Mouse (Mus musculus) urinary bladder, postnatal 25 days (tissue): Measurements from ENCODE around the gene Ip6k2.

Source experiments
- DNase-seq: peaks from one replicate; pipeline ENCODE4 v3.0.0; 2022; ENCODE audit warnings: low spot score

Ip6k2 gene

DNA sequence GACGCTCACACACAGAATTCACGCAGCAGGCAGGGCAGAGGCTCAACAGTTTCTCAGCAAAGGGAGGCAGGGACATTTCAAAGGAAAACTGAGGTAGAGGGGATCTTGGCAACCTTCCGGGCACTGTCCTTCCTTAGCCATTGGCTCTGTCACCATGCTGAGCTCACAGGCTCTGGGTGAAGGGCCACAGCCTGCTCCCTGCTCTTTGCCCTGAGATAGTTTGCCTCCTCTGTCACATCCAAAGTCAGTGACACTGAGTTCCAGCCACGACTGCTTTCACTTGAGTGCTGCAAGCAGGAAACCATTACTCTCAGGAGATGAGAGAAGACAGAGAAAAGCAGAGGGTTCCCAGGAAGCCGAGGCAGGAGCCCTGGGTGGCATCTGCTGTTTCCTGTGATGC lies 36.5 kb downstream of the Ip6k2 start:
- no peak for DNase-seq

DNA sequence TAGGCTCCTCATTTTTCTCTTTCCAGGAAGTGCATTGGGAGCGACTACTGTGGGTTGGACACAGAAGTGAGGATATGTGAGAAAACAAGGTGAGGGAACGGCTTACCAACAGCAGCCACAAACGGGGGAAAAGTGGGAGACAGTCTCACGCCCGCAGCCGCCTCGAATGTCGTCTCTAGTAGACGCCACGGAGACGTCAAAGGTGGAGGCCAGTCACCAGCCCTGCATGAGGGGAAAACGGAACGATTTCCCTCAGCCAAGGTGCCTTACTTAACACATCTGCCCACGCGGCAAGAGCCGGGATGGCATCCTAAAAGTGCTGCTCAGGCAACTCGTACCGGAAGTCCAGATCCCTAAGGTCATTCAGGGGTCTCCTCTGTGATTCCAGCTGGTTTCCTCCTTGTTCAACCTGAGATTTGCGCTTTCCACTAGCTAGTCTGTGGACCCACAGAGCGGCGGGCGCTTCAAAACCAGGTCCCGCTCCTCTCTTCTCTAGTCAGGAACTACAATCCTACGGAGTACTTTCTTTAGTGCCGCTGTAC lies 40.6 kb downstream of the Ip6k2 start:
- DNase-seq = no peak

DNA sequence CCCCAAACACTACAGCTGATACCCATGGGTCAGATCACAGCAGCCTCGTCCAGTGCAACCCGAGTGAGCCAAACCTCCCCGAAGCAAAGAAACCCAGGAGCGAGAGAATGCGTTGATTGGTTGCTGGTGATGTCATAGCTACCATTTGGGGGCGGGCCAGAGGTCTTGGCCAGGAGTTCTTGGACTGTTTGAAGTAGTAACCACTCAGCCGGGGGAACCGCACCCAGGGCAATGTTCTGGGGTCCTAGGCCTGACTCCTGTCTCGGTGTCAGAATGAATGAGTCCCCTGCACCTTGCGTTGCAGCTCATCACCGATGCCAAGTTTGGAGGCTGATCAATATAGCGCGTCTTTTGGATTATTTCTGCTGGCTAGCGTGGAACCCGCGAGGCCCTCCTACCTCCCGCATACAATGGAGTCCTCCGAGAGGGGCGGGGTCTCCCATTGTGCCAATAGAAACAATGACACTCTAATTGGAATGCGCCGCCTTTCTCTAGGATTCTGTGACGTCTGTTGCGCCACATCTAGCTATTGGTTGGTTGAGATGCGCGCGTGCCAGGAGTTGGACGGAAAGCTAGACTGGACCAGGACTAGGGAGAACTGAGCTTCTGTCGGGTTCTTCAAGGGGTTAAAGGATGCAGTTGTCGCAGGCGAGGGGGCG lies 41.3 kb downstream of the Ip6k2 start:
- no peak for DNase-seq

DNA sequence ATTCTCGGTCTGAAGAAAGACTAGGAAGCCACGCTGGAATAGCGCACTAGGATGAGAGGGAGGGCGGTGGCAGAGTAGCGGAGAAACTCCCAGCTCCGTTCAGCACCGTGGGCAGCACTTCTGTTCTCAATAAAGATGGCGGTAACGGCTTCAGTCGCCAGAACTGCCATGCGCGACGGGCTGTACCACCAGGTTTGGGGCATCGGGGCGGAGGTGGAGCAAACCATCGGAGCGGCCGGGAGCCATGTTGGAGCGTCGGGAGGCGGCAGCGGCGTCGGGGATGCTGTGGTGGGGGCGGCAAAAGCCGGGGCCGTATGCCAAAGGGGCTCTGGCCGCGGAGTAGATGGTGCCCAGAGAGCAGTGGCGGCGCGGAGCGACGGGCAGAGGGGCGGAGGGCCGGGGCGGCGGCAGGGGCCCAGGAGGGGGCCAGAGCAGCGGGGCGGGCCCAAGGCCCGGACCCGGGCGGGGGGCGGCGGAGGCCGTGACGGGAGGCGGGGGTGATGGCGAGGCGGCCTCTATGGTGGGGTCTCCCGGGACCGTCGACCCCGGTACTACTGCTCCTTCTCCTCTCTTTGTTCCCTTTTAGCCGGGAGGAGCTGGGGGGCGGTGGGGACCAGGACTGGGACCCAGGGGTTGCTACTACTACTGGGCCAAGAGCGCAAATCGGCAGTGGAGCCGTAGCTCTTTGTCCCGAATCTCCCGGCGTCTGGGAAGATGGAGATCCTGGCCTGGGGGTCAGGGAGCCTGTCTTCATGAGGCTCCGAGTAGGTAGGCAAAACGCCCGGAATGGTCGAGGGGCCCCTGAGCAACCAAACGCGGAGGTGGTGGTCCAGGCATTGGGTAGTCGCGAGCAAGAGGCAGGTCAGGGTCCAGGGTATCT lies 42.5 kb downstream of the Ip6k2 start, which contains the start of gene Celsr3:
Celsr3 (plus strand) TSS at position 501 of the 880 bp plus-strand sequence.
- no peak for DNase-seq

DNA sequence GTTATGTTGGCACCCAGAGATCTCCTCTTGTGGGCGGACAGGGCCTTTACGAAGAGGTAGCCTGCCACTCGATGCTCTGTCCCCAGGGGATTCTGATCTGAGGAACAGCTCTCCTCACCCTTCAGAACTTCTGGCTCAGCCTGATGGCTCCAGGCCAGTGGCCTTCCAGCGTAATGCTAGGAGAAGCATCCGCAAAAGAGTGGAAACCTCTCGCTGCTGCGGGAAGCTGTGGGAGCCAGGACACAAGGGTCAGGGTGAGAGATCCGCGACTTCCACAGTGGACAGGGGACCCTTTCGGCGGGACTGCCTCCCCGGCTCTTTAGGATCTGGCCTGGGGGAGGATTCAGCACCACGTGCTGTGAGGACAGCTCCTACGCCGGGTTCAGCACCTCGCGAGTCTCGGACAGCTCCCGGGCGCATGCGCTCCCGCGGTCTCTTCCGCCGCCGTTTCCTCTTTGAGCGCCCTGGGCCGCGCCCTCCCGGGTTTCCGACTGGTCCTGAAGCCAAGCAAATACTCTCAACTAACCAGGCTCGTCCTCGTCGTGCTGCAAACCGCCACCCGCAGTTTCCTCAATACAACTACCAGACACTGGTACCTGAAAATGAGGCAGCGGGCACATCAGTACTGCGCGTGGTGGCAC lies 43.2 kb downstream of the Ip6k2 start:
- peak; percentile 78 for DNase-seq

DNA sequence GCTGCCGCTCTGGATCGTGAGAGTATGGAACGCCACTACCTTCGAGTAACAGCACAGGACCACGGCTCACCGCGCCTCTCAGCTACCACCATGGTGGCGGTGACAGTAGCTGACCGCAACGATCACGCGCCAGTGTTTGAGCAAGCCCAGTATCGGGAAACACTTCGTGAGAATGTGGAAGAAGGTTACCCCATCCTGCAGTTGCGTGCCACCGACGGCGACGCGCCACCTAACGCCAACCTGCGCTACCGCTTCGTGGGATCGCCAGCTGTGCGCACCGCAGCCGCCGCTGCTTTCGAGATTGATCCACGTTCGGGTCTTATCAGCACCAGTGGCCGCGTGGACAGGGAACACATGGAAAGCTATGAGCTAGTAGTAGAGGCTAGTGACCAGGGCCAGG lies 43.9 kb downstream of the Ip6k2 start:
- no peak for DNase-seq

DNA sequence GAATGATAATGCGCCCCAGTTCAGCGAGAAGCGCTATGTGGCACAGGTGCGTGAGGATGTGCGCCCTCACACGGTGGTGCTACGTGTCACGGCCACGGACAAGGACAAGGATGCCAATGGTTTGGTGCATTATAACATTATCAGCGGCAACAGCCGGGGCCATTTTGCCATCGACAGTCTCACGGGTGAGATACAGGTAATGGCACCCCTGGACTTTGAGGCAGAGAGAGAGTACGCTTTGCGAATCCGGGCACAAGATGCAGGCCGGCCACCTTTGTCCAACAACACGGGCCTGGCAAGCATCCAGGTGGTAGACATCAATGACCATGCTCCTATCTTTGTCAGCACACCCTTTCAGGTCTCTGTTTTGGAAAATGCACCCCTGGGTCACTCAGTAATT lies 44.3 kb downstream of the Ip6k2 start:
- DNase-seq = no peak

DNA sequence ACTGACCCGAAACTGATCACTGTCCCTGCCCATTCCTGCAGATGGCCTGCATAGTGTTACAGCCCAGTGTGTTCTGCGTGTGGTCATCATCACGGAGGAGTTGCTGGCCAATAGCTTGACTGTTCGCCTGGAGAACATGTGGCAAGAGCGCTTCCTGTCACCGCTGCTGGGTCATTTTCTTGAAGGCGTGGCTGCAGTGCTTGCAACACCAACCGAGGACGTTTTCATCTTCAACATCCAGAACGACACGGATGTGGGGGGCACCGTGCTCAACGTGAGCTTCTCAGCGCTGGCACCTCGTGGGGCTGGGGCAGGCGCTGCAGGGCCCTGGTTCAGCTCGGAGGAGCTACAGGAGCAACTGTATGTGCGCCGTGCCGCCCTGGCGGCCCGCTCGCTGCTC lies 48.0 kb downstream of the Ip6k2 start:
- no peak for DNase-seq

DNA sequence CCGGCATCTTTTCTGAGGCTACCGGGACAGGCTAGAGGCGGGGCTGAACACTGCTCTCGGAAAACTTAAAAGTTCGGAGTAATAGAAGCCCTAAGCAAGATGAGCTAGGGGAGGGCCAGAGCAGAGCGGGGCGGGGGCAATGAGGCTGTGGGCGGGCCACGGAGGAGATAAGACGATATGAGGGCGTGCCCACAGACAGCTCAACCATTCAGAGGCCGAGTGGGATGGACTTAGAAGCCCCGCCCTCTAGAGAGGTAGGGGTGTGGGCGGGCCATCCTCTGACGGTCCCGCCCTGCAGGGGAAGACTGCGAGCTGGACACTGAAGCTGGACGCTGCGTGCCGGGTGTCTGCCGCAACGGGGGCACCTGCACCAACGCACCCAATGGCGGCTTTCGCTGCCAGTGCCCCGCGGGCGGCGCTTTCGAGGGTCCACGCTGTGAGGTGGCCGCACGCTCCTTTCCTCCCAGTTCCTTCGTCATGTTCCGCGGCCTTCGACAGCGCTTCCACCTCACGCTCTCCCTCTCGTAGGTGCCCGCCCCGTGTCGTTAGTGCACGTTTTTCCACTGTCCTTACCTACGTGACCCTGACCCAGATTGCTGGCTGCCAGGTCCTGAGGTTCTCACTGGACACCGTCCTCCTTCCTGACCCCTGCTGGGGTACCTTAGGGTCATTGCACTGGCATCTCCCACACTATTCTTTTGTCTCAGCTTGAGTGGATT lies 49.0 kb downstream of the Ip6k2 start:
- peak; percentile 79 for DNase-seq

DNA sequence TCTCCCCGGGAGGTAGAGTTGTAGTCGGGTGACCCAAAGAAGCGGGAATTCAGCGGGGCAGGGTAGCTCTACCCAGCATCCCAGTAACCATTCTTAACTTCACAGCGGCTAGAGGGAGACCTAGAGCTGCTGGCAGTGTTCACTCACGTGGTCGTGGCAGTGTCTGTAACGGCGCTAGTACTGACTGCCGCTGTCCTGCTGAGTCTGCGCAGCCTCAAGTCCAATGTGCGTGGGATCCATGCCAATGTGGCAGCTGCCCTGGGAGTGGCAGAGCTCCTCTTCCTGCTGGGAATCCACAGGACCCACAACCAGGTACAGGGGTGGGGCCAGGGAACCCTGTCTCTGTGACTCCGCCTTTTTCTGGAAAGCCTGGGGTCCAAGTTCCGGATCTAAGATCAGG lies 59.4 kb downstream of the Ip6k2 start:
- no peak for DNase-seq

DNA sequence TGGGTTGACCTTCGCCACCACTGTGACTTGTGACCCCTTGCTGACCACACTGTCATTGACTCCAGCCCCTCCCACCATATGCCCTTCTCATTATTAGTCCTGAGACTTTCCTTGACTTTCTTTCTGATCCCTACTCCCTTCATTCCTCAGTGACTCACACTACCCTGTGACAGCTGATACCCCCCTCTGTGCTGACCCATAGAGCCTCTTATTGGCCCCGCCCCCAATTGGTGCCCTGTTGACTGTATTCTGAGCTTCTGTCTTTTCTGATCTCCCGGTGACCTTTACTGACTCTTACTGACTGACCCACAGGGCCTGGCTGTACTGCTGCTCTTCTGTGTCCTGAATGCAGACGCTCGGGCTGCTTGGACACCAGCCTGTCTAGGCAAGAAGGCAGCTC lies 61.8 kb downstream of the Ip6k2 start:
- no peak for DNase-seq

DNA sequence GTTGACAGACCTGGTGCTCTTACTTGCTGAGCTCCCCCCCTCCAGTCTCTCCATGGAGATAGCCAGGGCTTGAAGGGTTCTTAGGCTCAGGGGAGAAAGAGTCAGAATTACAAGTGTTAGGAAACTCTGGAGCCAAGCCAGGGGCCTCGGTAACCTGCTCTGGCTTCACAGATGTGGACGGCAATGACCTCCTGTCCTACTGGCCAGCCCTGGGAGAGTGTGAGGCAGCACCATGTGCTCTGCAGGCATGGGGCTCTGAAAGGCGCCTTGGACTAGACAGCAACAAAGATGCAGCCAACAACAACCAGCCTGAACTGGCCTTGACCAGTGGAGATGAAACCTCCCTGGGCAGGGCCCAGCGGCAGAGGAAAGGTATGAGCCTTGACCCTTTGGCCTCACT lies 63.8 kb downstream of the Ip6k2 start:
- DNase-seq = no peak

DNA sequence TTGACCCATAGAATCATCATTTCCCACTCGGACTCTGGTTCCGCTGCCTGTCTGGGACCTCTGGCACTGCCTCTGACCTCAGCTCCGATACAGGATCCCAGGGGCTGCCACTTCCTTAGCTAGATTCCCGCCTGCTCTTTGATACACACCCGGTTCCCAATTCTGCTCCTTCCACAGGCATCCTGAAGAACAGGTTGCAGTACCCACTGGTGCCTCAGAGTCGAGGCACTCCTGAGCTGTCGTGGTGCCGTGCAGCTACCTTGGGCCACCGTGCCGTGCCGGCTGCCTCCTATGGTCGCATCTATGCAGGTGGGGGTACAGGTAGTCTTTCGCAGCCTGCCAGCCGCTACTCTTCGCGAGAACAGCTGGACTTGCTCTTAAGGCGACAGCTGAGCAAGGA lies 64.8 kb downstream of the Ip6k2 start:
- no peak for DNase-seq

DNA sequence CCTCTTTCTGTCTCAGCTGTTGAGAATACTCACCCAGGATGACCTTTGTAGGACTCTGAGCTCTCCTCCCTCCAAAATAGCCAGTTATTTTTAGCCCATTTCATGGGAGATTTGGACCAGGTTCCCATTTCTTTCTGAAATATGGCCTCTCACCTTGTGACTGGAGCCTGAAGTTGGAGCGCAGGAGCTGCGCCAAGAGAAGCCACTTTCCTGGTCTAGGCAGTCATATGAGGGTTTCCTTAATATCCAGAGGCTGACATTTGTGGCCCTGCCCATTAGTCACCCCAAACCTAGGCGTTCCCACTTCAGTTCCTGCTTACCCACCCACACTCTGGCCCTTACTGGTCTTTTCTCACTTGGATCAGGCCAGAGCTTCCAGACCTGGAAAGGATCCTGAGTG lies 69.4 kb downstream of the Ip6k2 start, which contains the start of gene Slc26a6:
Slc26a6 (plus strand) TSS at position 308 of the 400 bp plus-strand sequence.
- no peak for DNase-seq

DNA sequence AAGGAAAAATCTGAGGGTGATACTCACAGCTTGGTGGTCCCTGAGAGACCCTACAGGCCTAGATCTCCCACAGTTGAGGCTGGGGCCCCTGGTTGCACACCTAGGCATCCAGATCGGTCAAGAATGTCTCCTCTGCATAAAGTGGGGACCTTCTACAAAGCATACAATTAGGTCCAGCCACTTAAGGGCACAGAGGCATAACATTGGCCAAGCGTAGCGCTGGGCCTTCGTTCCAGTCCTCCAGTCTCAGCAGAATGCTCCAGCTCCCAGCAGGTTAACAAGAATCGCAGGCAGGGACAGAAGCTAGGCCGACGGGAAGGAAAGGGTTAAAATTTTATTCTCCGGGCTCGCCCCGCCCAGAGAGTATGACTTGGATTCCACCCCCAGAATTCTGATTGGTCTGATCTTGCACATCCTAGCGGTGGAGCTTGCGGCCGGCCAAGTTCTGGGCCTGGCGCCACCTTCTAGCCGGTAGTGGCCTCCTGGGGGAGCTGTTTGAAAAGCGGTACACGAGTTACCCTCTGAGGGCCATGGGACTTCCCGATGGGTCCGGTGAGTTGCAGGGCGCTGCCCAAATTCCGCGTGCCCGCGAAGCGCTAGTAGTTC lies 70.1 kb downstream of the Ip6k2 start:
- peak; percentile 78 for DNase-seq

DNA sequence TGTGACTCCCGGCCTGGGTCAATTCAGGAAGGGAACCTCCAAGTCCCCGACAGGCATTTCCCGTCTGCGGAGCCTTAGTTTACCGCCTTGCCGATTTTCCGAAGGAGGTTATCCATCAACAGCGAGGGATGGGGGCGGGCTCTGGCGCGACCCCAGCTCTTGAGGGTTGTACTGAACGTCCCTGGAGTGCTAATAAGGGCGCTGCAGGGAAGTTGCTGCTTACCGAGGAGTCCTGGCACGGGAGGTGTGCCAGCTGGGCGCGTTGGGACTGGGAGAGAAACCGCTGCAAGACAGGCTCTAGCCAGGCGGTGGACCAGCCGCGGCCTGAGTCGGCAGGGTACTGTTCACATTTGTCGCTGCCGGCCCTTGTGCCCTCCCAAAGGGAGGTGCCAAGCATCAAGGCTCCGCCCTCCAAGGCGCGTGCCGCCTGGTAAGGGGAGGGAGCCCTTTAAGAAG lies 70.7 kb downstream of the Ip6k2 start:
- DNase-seq = peak; percentile 75

DNA sequence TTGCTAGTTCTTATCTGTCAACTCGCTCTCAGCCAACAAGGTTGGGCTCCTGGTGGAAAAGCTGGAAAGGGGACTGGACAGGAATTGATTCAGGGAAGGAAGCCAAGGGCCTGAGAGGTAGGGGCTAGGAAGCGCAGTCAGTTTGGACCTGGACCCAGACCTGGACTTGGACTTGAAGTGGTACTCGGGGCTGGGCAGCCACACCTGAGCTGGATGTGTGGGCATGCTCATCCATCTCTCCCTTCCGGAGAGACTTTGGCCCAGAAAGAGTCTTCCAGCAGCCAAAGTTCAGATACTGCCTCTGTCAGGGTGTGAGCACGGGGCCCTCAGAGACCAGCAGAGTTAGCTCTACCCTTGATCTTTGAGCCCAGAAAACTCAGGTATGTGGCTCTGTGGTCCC lies 71.7 kb downstream of the Ip6k2 start:
- no peak for DNase-seq
